26 mouse cellular contexts compared by ENCODE assay signal in the genomic region with DNA sequence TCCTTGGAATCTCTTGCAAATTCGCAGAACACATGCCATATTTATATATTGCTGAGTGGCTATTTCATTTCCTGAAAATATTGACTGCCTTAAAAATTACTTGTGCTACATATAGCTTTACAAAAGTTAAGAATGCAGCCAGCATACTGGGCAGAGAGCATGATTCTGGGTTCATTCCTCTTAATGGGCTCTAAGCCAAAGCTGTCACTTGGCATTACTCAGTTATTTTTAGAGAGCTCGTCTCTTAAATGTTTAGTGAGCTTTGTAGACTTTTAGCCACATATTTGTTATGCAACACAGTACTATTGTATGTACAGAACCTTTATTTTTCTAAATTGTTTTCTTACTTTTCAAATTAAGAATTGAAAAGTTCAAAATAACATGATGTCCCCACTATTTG. TPM values are rescaled to one million over a fixed set of nuclear protein-coding genes. Genes with fewer than 3 reads are reported as not detected.
DNase-seq lines count a peak whose midpoint lies in the region; ATAC-seq lines count a peak whose summit lies in the region.
"Had no signal": no experiment of that assay in that cellular context is flagged by ENCODE, and none has a peak within 500 bp of the region (broad histone marks: within the 10 kb centered on the region; RNA-seq: fewer than 3 reads in every experiment).

No protein-coding gene starts in this region.

- peak overlapping the region; percentile 55; the same call in 1 of the 2 replicates for H3K27ac ChIP-seq in heart, embryonic 16.5 days (ENCODE audit: low read length)
- H3K27ac ChIP-seq in lung, embryonic 15.5 days: no peak overlapping the region
- H3K27ac ChIP-seq: embryonic facial prominence, embryonic 13.5 days; forebrain, embryonic 13.5 days; heart, embryonic 13.5 days; kidney, embryonic 15.5 days; limb, embryonic 13.5 days; liver, embryonic 12.5 days; stomach, postnatal 0 days had no signal

- no peak overlapping the region for H3K4me3 ChIP-seq in heart, embryonic 16.5 days (ENCODE audit: low read length)
- H3K4me3 ChIP-seq in lung, embryonic 15.5 days: no peak overlapping the region
- H3K4me3 ChIP-seq: embryonic facial prominence, embryonic 13.5 days; forebrain, embryonic 13.5 days; heart, embryonic 13.5 days; kidney, embryonic 15.5 days; limb, embryonic 13.5 days; liver, embryonic 12.5 days had no signal

- H3K36me3 ChIP-seq in heart, embryonic 16.5 days (ENCODE audit: control insufficient read depth, insufficient read depth): no peaks in the 10 kb centered on the region
- no peaks in the 10 kb centered on the region for H3K36me3 ChIP-seq in lung, embryonic 15.5 days
- H3K36me3 ChIP-seq: embryonic facial prominence, embryonic 13.5 days; heart, embryonic 13.5 days; kidney, embryonic 15.5 days; limb, embryonic 13.5 days; liver, embryonic 12.5 days had no signal

- 38% methylated on average over 2 of the region's 2 CpGs for WGBS in heart, embryonic 16.5 days
- 49% methylated on average over 2 of the region's 2 CpGs for WGBS in lung, embryonic 15.5 days

- DNase-seq in cerebellum, adult 9-10 months: peak; percentile 60
- no peak for DNase-seq in cerebellum, adult 9-11 months
- DNase-seq in heart, adult 8-10 months (ENCODE audit: low spot score): no peak
- no peak for DNase-seq in lung, postnatal 4 days
- DNase-seq in brain, adult 2 months (ENCODE audit: low read depth, low spot score): peak; percentile 64
- DNase-seq: adrenal gland, adult 2 months; cerebellum, adult 8-10 months; kidney, adult 11 months; kidney, postnatal 36 days; lung, adult 18-20 months; lung, postnatal 36 days; right cerebral cortex, postnatal 14 days; thymus, adult 2 months; thymus, postnatal 4 days had no signal

- no peak for ATAC-seq in heart, embryonic 16.5 days (replicated peaks; ENCODE audit: extremely low read depth, insufficient read depth, low FRiP score)
- 0 out of 2 replicates have a peak, but pooled peaks have one; percentile 23 for ATAC-seq in lung, embryonic 15.5 days (ENCODE audit: borderline replicate concordance, extremely low read depth, low FRiP score, low TSS enrichment)
- ATAC-seq: forebrain, embryonic 13.5 days; liver, embryonic 12.5 days had no signal

- no peaks in the 10 kb centered on the region for H3K27me3 ChIP-seq in heart, embryonic 16.5 days (ENCODE audit: control insufficient read depth, insufficient read depth, low read length)
- no peaks in the 10 kb centered on the region for H3K27me3 ChIP-seq in lung, embryonic 15.5 days
- H3K27me3 ChIP-seq: embryonic facial prominence, embryonic 13.5 days; forebrain, embryonic 13.5 days; heart, embryonic 13.5 days; kidney, embryonic 15.5 days; limb, embryonic 13.5 days; liver, embryonic 12.5 days had no signal

- H3K4me2 ChIP-seq in heart, embryonic 16.5 days (ENCODE audit: low read depth, low read length): no peak overlapping the region
- no peak overlapping the region for H3K4me2 ChIP-seq in lung, embryonic 15.5 days
- H3K4me2 ChIP-seq: embryonic facial prominence, embryonic 13.5 days; forebrain, embryonic 13.5 days; heart, embryonic 13.5 days; kidney, embryonic 15.5 days; limb, embryonic 13.5 days; liver, embryonic 12.5 days had no signal

- H3K9me3 ChIP-seq in heart, embryonic 16.5 days (replicated peaks; ENCODE audit: control insufficient read depth, low read length): no peaks in the 10 kb centered on the region
- no peaks in the 10 kb centered on the region for H3K9me3 ChIP-seq in lung, embryonic 15.5 days
- H3K9me3 ChIP-seq: embryonic facial prominence, embryonic 13.5 days; forebrain, embryonic 13.5 days; heart, embryonic 13.5 days; kidney, embryonic 15.5 days; limb, embryonic 13.5 days; liver, embryonic 12.5 days had no signal

- no peak overlapping the region for H3K9ac ChIP-seq in heart, embryonic 16.5 days (ENCODE audit: low read length)
- H3K9ac ChIP-seq in lung, embryonic 15.5 days: no peak overlapping the region
- H3K9ac ChIP-seq: embryonic facial prominence, embryonic 13.5 days; forebrain, embryonic 13.5 days; heart, embryonic 13.5 days; kidney, embryonic 15.5 days; limb, embryonic 13.5 days; liver, embryonic 12.5 days had no signal

- peaks cover 3% of the 10 kb centered on the region for H3K4me1 ChIP-seq in heart, embryonic 16.5 days (ENCODE audit: control insufficient read depth, insufficient read depth, low read length)
- H3K4me1 ChIP-seq in lung, embryonic 15.5 days: no peaks in the 10 kb centered on the region
- H3K4me1 ChIP-seq: embryonic facial prominence, embryonic 13.5 days; forebrain, embryonic 13.5 days; kidney, embryonic 15.5 days; limb, embryonic 13.5 days; liver, embryonic 12.5 days had no signal

RNA-seq across cellular contexts. Expression of a gene that starts 41.2 kb away (rescaled TPM):
- 0.17 and 0.20 TPM in 2 replicates for polyA plus RNA-seq in heart, embryonic 16.5 days (2015; fragmentation: Nextera tagmentation; extraction: Ambion mirVana)
- under 1 TPM; 0.13 to 0.47 (median 0.14) TPM for total RNA-seq in heart, adult 8-10 months (2022)
- 0.02 and 0.08 TPM in 2 replicates for polyA plus RNA-seq in lung, embryonic 15.5 days (2015; fragmentation: Nextera tagmentation; extraction: Ambion mirVana)
- total RNA-seq: hematopoietic stem cell, adult 5-6 weeks; monocyte, adult 5-6 weeks; neutrophil, adult 5-6 weeks had no signal
- polyA plus RNA-seq: thymus, adult 2 months had no signal

Comparison
In these comparisons a context has a peak if more than half of its experiments do, and no peak if none do; other contexts are left out.
1. DNase-seq: peak in cerebellum, adult 9-10 months (single experiment) and brain, adult 2 months (single experiment); none in cerebellum, adult 9-11 months (single experiment), heart, adult 8-10 months (single experiment) and lung, postnatal 4 days (0 of 2).